29 mouse cellular contexts compared by ENCODE assay signal in the genomic region with DNA sequence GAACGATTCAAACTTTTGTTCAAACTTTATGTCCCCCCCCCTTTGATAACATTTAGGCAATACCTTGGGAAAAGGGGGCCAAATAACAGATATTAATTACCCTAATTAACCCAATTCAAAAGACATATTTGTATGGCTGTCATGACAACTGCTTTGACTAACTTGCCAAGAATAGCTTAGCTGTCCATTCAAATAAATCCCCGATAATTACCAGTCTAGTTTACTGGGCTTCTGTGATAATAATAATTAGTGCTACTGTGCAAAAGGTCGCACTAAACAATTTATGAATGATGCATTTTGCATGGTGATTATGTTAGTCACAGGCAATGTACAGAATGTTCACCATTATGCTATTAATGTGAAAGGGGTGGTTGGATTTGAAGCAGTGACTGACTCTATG. TPM values are rescaled to one million over a fixed set of nuclear protein-coding genes. Genes with fewer than 3 reads are reported as not detected.
"Had no signal": no experiment of that assay in that cellular context is flagged by ENCODE, and none has a peak within 500 bp of the region (broad histone marks: within the 10 kb centered on the region; RNA-seq: fewer than 3 reads in every experiment).

No protein-coding gene starts in this region.

- H3K9ac ChIP-seq: heart, embryonic 12.5 days; hindbrain, embryonic 12.5 days; hindbrain, embryonic 14.5 days; intestine, embryonic 15.5 days; kidney, embryonic 15.5 days; limb, embryonic 13.5 days; limb, embryonic 15.5 days; liver, embryonic 12.5 days; liver, embryonic 14.5 days had no signal

- H3K4me2 ChIP-seq: heart, embryonic 12.5 days; hindbrain, embryonic 12.5 days; hindbrain, embryonic 14.5 days; intestine, embryonic 15.5 days; kidney, embryonic 15.5 days; limb, embryonic 13.5 days; limb, embryonic 15.5 days; liver, embryonic 12.5 days had no signal

- H3K9me3 ChIP-seq: heart, embryonic 10.5 days; heart, embryonic 12.5 days; hindbrain, embryonic 10.5 days; hindbrain, embryonic 12.5 days; intestine, embryonic 15.5 days; kidney, embryonic 15.5 days; limb, embryonic 13.5 days; limb, embryonic 15.5 days; liver, embryonic 12.5 days had no signal

- DNase-seq: gastrocnemius, adult 2 months; gastrocnemius, postnatal 10 days; gastrocnemius, postnatal 25 days; heart, adult 18-20 months; heart, postnatal 4 days; kidney, adult 2 months; kidney, adult 9 months; kidney, postnatal 14 days; kidney, postnatal 36 days; layer of hippocampus, postnatal 36 days; left cerebral cortex, postnatal 4 days had no signal

- H3K4me3 ChIP-seq: gastrocnemius, adult 2 months; heart, embryonic 10.5 days; heart, embryonic 12.5 days; hindbrain, embryonic 10.5 days; hindbrain, embryonic 12.5 days; intestine, embryonic 15.5 days; kidney, embryonic 15.5 days; layer of hippocampus, adult 2 months; limb, embryonic 13.5 days; limb, embryonic 15.5 days; liver, embryonic 12.5 days had no signal

- H3K36me3 ChIP-seq: heart, embryonic 10.5 days; heart, embryonic 12.5 days; hindbrain, embryonic 10.5 days; hindbrain, embryonic 12.5 days; intestine, embryonic 15.5 days; kidney, embryonic 15.5 days; limb, embryonic 13.5 days; limb, embryonic 15.5 days; liver, embryonic 12.5 days had no signal

- H3K4me1 ChIP-seq: heart, embryonic 10.5 days; heart, embryonic 12.5 days; intestine, embryonic 15.5 days; limb, embryonic 15.5 days; liver, embryonic 12.5 days had no signal

- H3K27me3 ChIP-seq: heart, embryonic 12.5 days; hindbrain, embryonic 12.5 days; intestine, embryonic 15.5 days; limb, embryonic 15.5 days; liver, embryonic 12.5 days had no signal

- ATAC-seq: hindbrain, embryonic 16.5 days; inflammation-experienced regulatory T-cells, adult 6 months; intestine, embryonic 15.5 days; intestine, postnatal 0 days; liver, embryonic 12.5 days had no signal

- H3K27ac ChIP-seq: gastrocnemius, adult 2 months; heart, embryonic 10.5 days; hindbrain, embryonic 10.5 days; hindbrain, embryonic 12.5 days; hindbrain, embryonic 14.5 days; intestine, embryonic 15.5 days; kidney, embryonic 15.5 days; kidney, postnatal 0 days; layer of hippocampus, adult 2 months; limb, embryonic 13.5 days; limb, embryonic 15.5 days; liver, embryonic 12.5 days; liver, embryonic 14.5 days had no signal

RNA-seq across cellular contexts. Expression of gene Pcdh19, which starts 35.7 kb away (rescaled TPM):
- total RNA-seq: granulocyte monocyte progenitor cell, adult 5-6 weeks had no signal
- polyA plus RNA-seq: inflammation-experienced regulatory T-cells, adult 6 months; liver, adult 2 months had no signal
